Mouse (Mus musculus): ENCODE results near the gene Per1. TPM values are rescaled to one million over a fixed set of nuclear protein-coding genes. Genes with fewer than 3 reads are reported as not detected.

Per1 gene
- total and polyA plus RNA-seq, 3 experiments = 8.9 to 55.5 (median 40.6) TPM

GRCm38 (mm10) chr11:69059975-69060411, 35.0 kb upstream of the Per1 start:
- DNase-seq (ENCODE audit: low spot score) (peak; percentile 52), ATAC-seq (ENCODE audit: extremely low read depth, insufficient number of reproducible peaks, low FRiP score, poor library complexity, severe bottlenecking) (no peak)
- H3K9me3 ChIP-seq (replicated peaks) = no peaks in the 10 kb centered on the region
- peak overlapping the region; percentile 91 for H3K4me3 ChIP-seq (ENCODE audit: low read depth, low read length)
- peaks cover 50% of the 10 kb centered on the region for H3K4me1 ChIP-seq (ENCODE audit: insufficient read depth, low read depth, low read length)
- TF ChIP-seq POLR2AphosphoS5 (IDR thresholded peaks at IDR 0.05; ENCODE audit: insufficient replicate concordance, low read depth, low read length) = no peak
- no peak for TF ChIP-seq TAL1 (conservative IDR thresholded peaks at IDR 0.05; ENCODE audit: low read depth, low read length)
- TF ChIP-seq GATA1 (IDR thresholded peaks at IDR 0.05; ENCODE audit: borderline replicate concordance, low read length) = no peak
- no peak for TF ChIP-seq CTCF (IDR thresholded peaks at IDR 0.05; ENCODE audit: low read depth, low read length)
- TF ChIP-seq GATA2 (IDR thresholded peaks at IDR 0.05; ENCODE audit: borderline replicate concordance, low read depth, low read length) = no peak
- peaks cover 7% of the 10 kb centered on the region for H3K36me3 ChIP-seq (replicated peaks)
- H3K27me3 ChIP-seq (ENCODE audit: insufficient read depth, low read length) = no peaks in the 10 kb centered on the region

- TF ChIP-seq CTCF (IDR thresholded peaks at IDR 0.05; ENCODE audit: low read depth, low read length) (no peak), GATA2 (IDR thresholded peaks at IDR 0.05; ENCODE audit: borderline replicate concordance, low read depth, low read length) (no peak), POLR2AphosphoS5 (IDR thresholded peaks at IDR 0.05; ENCODE audit: insufficient replicate concordance, low read depth, low read length) (no peak), GATA1 (IDR thresholded peaks at IDR 0.05; ENCODE audit: borderline replicate concordance, low read length) (no peak), TAL1 (conservative IDR thresholded peaks at IDR 0.05; ENCODE audit: low read depth, low read length) (no peak)
- Histone ChIP-seq H3K9me3 (replicated peaks) (no peaks in the 10 kb centered on the region), H3K27me3 (ENCODE audit: insufficient read depth, low read length) (no peaks in the 10 kb centered on the region), H3K4me1 (ENCODE audit: insufficient read depth, low read depth, low read length) (peaks cover 50% of the 10 kb centered on the region), H3K36me3 (replicated peaks) (peaks cover 4% of the 10 kb centered on the region), H3K4me3 (ENCODE audit: low read depth, low read length) (peak overlapping the region; percentile 91)
- DNase-seq (ENCODE audit: low spot score) (no peak), ATAC-seq (ENCODE audit: extremely low read depth, insufficient number of reproducible peaks, low FRiP score, poor library complexity, severe bottlenecking) (no peak)
Observed at GRCm38 (mm10) chr11:69060448-69061254, 34.4 kb upstream of the Per1 start.

- ATAC-seq (ENCODE audit: extremely low read depth, insufficient number of reproducible peaks, low FRiP score, poor library complexity, severe bottlenecking) = no peak
- no peaks in the 10 kb centered on the region for H3K27me3 ChIP-seq (ENCODE audit: insufficient read depth, low read length)
- peaks cover 54% of the 10 kb centered on the region for H3K4me1 ChIP-seq (ENCODE audit: insufficient read depth, low read depth, low read length)
- TF ChIP-seq POLR2AphosphoS5 (IDR thresholded peaks at IDR 0.05; ENCODE audit: insufficient replicate concordance, low read depth, low read length) (no peak), GATA2 (IDR thresholded peaks at IDR 0.05; ENCODE audit: borderline replicate concordance, low read depth, low read length) (no peak), GATA1 (IDR thresholded peaks at IDR 0.05; ENCODE audit: borderline replicate concordance, low read length) (no peak), CTCF (IDR thresholded peaks at IDR 0.05; ENCODE audit: low read depth, low read length) (no peak), TAL1 (conservative IDR thresholded peaks at IDR 0.05; ENCODE audit: low read depth, low read length) (no peak)
- H3K4me3 ChIP-seq (ENCODE audit: low read depth, low read length) = peak overlapping the region; percentile 91
- H3K36me3 ChIP-seq (replicated peaks) = peaks cover 4% of the 10 kb centered on the region
- no peak for DNase-seq (ENCODE audit: low spot score)
- H3K9me3 ChIP-seq (replicated peaks) = no peaks in the 10 kb centered on the region
Observed at GRCm38 (mm10) chr11:69061255-69061912, 33.6 kb upstream of the Per1 start.

- no peak for DNase-seq (ENCODE audit: low spot score)
- Histone ChIP-seq H3K9me3 (replicated peaks) (no peaks in the 10 kb centered on the region), H3K4me1 (ENCODE audit: insufficient read depth, low read depth, low read length) (peaks cover 62% of the 10 kb centered on the region), H3K4me3 (ENCODE audit: low read depth, low read length) (peak overlapping the region; percentile 73), H3K27me3 (ENCODE audit: insufficient read depth, low read length) (no peaks in the 10 kb centered on the region), H3K36me3 (replicated peaks) (peaks cover 4% of the 10 kb centered on the region)
- ATAC-seq (ENCODE audit: extremely low read depth, insufficient number of reproducible peaks, low FRiP score, poor library complexity, severe bottlenecking) = no peak
- TF ChIP-seq TAL1 (conservative IDR thresholded peaks at IDR 0.05; ENCODE audit: low read depth, low read length) (no peak), GATA2 (IDR thresholded peaks at IDR 0.05; ENCODE audit: borderline replicate concordance, low read depth, low read length) (no peak), POLR2AphosphoS5 (IDR thresholded peaks at IDR 0.05; ENCODE audit: insufficient replicate concordance, low read depth, low read length) (no peak), CTCF (IDR thresholded peaks at IDR 0.05; ENCODE audit: low read depth, low read length) (no peak), GATA1 (IDR thresholded peaks at IDR 0.05; ENCODE audit: borderline replicate concordance, low read length) (no peak)
Observed at GRCm38 (mm10) chr11:69062194-69062760, 32.7 kb upstream of the Per1 start.

GRCm38 (mm10) chr11:69062761-69063224, 32.2 kb upstream of the Per1 start:
- no peak for DNase-seq (ENCODE audit: low spot score)
- TF ChIP-seq POLR2AphosphoS5 (IDR thresholded peaks at IDR 0.05; ENCODE audit: insufficient replicate concordance, low read depth, low read length) (no peak), CTCF (IDR thresholded peaks at IDR 0.05; ENCODE audit: low read depth, low read length) (no peak), GATA1 (IDR thresholded peaks at IDR 0.05; ENCODE audit: borderline replicate concordance, low read length) (no peak), TAL1 (conservative IDR thresholded peaks at IDR 0.05; ENCODE audit: low read depth, low read length) (no peak), GATA2 (IDR thresholded peaks at IDR 0.05; ENCODE audit: borderline replicate concordance, low read depth, low read length) (no peak)
- Histone ChIP-seq H3K9me3 (replicated peaks) (no peaks in the 10 kb centered on the region), H3K4me3 (ENCODE audit: low read depth, low read length) (peak overlapping the region; percentile 73), H3K36me3 (replicated peaks) (peaks cover 4% of the 10 kb centered on the region), H3K4me1 (ENCODE audit: insufficient read depth, low read depth, low read length) (peaks cover 61% of the 10 kb centered on the region), H3K27me3 (ENCODE audit: insufficient read depth, low read length) (no peaks in the 10 kb centered on the region)
- 0 out of 2 replicates have a peak, but pooled peaks have one; percentile 10 for ATAC-seq (ENCODE audit: extremely low read depth, insufficient number of reproducible peaks, low FRiP score, poor library complexity, severe bottlenecking)
